Mouse (Mus musculus) left cerebral cortex, postnatal 25 days (tissue): Measurements from ENCODE around the gene Nudt8. TPM values are rescaled to one million over a fixed set of nuclear protein-coding genes. Genes with fewer than 3 reads are reported as not detected.
"Not testable (repeated sequence)": the region's sequence is repeated elsewhere in the genome, so short reads cannot be mapped to it uniquely, and the experiment has no call there.

Experiments used
- DNase-seq, 2 experiments: peaks; one replicate each; pipeline ENCODE4 v3.0.0; 2022; ENCODE audit warnings: low spot score in 2 of 2, mixed read lengths in 1 of 2
- intact Hi-C: fragments of 180-260 bp; cut with DNase I; formaldehyde crosslinking; loops from one replicate; pipeline ENCODE4 v1.15.1; 2025
- total RNA-seq, 2 experiments: library from RNA; stranded (reverse); gene quantifications; 2 replicates each; pipeline ENCODE4 v1.2.3; 2021

Gene Nudt8
- total RNA-seq, 2 experiments from 2014 or later: 7.0 to 7.3 TPM

GRCm38 (mm10) chr19:4042124-4042523, 41.7 kb downstream of the Nudt8 start:
- no peak for DNase-seq
- intact Hi-C loops: no loop called here

DNA sequence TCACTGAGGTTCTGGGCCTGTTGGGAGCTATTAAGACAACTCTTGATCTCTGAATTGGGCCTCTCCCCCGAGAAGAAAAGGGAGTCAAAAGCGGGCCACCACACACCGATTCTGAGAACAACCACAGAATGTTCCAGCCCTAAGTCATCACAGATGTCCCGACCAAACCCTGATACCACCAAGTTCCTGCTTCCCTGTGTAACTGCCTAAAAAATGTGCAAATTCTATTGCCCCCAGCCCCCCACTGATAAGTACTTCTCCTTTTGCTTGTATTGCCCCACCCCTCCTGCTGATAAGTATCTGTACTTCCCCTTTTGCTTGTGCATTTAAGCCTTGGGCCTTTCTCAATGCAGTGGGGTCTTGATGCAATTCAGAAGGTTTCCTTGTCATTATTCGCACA, 43.7 kb downstream of the Nudt8 start:
- DNase-seq, intact Hi-C loops: not testable (repeated sequence)

DNA sequence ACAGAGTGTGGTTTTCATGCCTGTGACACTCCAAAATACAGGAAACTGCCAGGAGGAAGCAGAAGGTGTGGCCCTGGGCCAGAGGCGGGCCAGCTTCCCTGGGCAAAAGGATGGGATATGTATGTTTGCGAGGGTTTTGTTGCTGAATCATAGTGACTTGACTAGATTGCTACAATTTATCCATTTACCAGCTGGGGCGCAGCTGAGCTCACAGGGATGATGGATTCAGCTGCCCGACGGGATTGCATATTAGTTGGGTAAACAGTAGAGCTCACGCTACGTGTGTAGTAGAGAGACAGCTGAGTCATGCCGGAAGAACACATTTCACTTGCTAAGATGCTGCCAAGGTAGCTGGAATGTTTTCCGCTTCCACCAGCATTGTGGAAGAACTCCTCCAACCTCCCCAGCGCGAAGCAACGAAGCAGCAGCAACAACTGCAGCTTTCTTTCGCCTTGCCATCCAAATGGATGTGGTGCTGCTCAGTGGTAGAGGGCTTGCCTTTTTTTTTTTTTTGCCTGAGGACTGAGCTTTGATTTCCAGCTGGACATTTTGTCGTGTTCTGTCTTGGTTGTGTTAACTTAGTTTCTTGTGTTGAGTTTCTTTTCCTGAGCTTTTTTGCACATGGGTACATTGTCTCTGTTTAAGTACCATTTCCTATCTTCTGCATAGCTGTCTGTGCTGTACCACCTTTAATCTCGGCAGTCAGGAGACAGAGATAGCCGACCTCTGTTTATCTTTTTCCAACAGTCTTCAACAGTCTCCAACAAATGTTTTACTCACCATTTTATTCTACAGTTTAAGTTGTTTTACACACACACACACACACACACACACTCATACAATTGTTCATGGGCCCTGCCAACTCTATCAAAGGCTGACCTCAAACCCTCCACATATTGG, 45.8 kb downstream of the Nudt8 start, which contains the start of gene Gstp2:
Gene Gstp2, minus strand, starts transcription at position 58 of the 900 bp plus-strand sequence.
- intact Hi-C loops: loop anchor here (2.0 kb wide), 1 partner anchor 51 kb away; the partner anchor contains the start of gene Cdk2ap2
- peak; percentile 81 to 94 for DNase-seq

- no peak for DNase-seq
- intact Hi-C loops: loop anchor here (2.0 kb wide), 1 partner anchor 50 kb away; the partner anchor contains the start of gene Cdk2ap2
Observed at GRCm38 (mm10) chr19:4046866-4047254, 46.5 kb downstream of the Nudt8 start.

DNA sequence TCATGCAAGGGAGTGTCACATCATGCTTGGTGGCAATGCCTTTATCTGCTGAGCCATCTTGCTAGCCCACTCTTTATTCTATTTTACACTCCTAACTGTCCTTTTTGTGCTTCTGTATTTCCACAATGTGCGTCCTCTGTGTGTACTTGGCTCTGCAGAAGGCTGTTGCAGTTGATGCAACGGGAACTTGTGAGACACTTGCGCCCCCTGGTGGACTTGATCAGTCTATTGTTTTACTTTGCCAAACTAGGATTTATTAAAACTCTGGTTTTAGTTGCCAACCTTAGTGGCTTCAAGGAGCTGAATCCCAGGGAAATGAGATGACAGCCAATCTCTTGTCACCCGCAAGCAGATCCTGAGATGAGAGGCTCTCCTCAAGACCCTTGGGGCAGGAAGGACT, 47.5 kb downstream of the Nudt8 start:
- peak; percentile 54 to 64 for DNase-seq
- intact Hi-C loops: loop anchor here (1.0 to 2.0 kb wide), 2 partner anchors 29 to 49 kb away; partner anchors contain the start of gene Cdk2ap2

GRCm38 (mm10) chr19:4049069-4049468, 48.7 kb downstream of the Nudt8 start:
- DNase-seq, intact Hi-C loops: not testable (repeated sequence)

- intact Hi-C loops: no loop called here
- no peak for DNase-seq
Observed at GRCm38 (mm10) chr19:4051016-4051415, 50.6 kb downstream of the Nudt8 start.

Other genes with a start within 250 kb of the Nudt8 start
- gene Kmt5b, start 233.2 kb upstream of the Nudt8 start, total RNA-seq: 10 to 100 TPM; 50.7 to 52.3 TPM
- gene Chka, start 148.8 kb upstream of the Nudt8 start, total RNA-seq: 10 to 100 TPM; 82.8 to 93.7 TPM
- gene Tcirg1, start 93.4 kb upstream of the Nudt8 start, total RNA-seq: 10 to 100 TPM; 15.3 to 16.4 TPM
- gene Ndufs8, start 87.8 kb upstream of the Nudt8 start, total RNA-seq: 100 to 1,000 TPM; 124 to 137 TPM
- 1 to 10 TPM; 2.2 to 2.4 TPM for gene Aldh3b1, start 70.8 kb upstream of the Nudt8 start, total RNA-seq
- gene Unc93b1, start 65.4 kb upstream of the Nudt8 start, total RNA-seq: 10 to 100 TPM; 14.1 to 16.1 TPM
- gene Aldh3b3, start 41.9 kb upstream of the Nudt8 start, total RNA-seq: under 1 TPM in 1 of 2 experiments, not detected in 1; 0.11 TPM
- gene Aldh3b2, start 28.3 kb upstream of the Nudt8 start, total RNA-seq: 1 to 10 TPM; 1.7 to 2.1 TPM
- gene Acy3, start 14.0 kb upstream of the Nudt8 start, total RNA-seq: 1 to 10 TPM; 3.2 to 3.4 TPM
- gene Tbx10, start 7.8 kb upstream of the Nudt8 start, total RNA-seq: not detected
- gene Gm49405, start within 50 bp of the Nudt8 start, total RNA-seq: 1 to 10 TPM; 1.1 to 1.6 TPM
- gene Doc2g, start 2.7 kb downstream of the Nudt8 start, total RNA-seq: 1 to 10 TPM; 4.4 to 5.1 TPM
- gene Ndufv1, start 12.2 kb downstream of the Nudt8 start, total RNA-seq: 100 to 1,000 TPM; 221 to 241 TPM
- 100 to 1,000 TPM; 266 to 294 TPM for gene Gstp1, start 37.4 kb downstream of the Nudt8 start, total RNA-seq
- gene Gstp2, start 45.4 kb downstream of the Nudt8 start, total RNA-seq: 10 to 100 TPM; 30.7 to 33.1 TPM
- gene Gstp3, start 59.0 kb downstream of the Nudt8 start, total RNA-seq: not detected
- gene Cabp2, start 81.0 kb downstream of the Nudt8 start, total RNA-seq: not detected
- 10 to 100 TPM; 31.8 to 35.3 TPM for gene Cdk2ap2, start 96.6 kb downstream of the Nudt8 start, total RNA-seq
- 100 to 1,000 TPM; 208 to 215 TPM for gene Pitpnm1, start 99.4 kb downstream of the Nudt8 start, total RNA-seq
- gene Aip, start 125.3 kb downstream of the Nudt8 start, total RNA-seq: 100 to 1,000 TPM; 116 to 118 TPM
- not detected for gene Gpr152, start 139.2 kb downstream of the Nudt8 start, total RNA-seq
- not detected for gene Cabp4, start 143.5 kb downstream of the Nudt8 start, total RNA-seq
- gene Coro1b, start 148.0 kb downstream of the Nudt8 start, total RNA-seq: 10 to 100 TPM; 75.6 to 82.8 TPM
- 1 to 10 TPM; 1.1 to 2.0 TPM for gene Ptprcap, start 153.0 kb downstream of the Nudt8 start, total RNA-seq
- gene Rps6kb2, start 162.8 kb downstream of the Nudt8 start, total RNA-seq: 10 to 100 TPM; 28.5 to 32.0 TPM
- gene Carns1, start 174.9 kb downstream of the Nudt8 start, total RNA-seq: 1 to 10 TPM; 6.6 to 8.7 TPM
- gene Tbc1d10c, start 190.7 kb downstream of the Nudt8 start, total RNA-seq: 1 to 10 TPM; 1.3 to 2.0 TPM
- gene Ppp1ca, start 191.5 kb downstream of the Nudt8 start, total RNA-seq: 100 to 1,000 TPM; 318 to 320 TPM
- 1 to 10 TPM; 6.9 to 8.0 TPM for gene Rad9a, start 201.1 kb downstream of the Nudt8 start, total RNA-seq
- gene Clcf1, start 213.7 kb downstream of the Nudt8 start, total RNA-seq: 1 to 10 TPM in 1 of 2 experiments, under 1 TPM in 1; 0.96 to 1.2 TPM
- not detected for gene AC109138.7, start 213.8 kb downstream of the Nudt8 start, total RNA-seq
- gene Pold4, start 231.3 kb downstream of the Nudt8 start, total RNA-seq: 10 to 100 TPM; 14.0 to 18.6 TPM